Mouse (Mus musculus) forebrain, embryonic 12.5 days (tissue): ENCODE measurements around the gene Ccl26. TPM values are rescaled to one million over a fixed set of nuclear protein-coding genes. Genes with fewer than 3 reads are reported as not detected.

ENCODE experiments used
- ATAC-seq: fragments of 200-750 bp; cut with Nextera tagmentation; 2 replicates; pipeline ENCODE4 v1.8.0; 2017; ENCODE audit warnings: moderate TSS enrichment; ENCODE audit not compliant: low FRiP score
- H3K27ac ChIP-seq: fragments of 300-500 bp; sonication (generic); 2 replicates; pipeline ENCODE4 v1.5.1; 2016; ENCODE audit warnings: mild to moderate bottlenecking
- H3K27me3 ChIP-seq: fragments of 300-500 bp; sonication (generic); 2 replicates; pipeline ENCODE4 v1.6.1; 2016; ENCODE audit warnings: mild to moderate bottlenecking
- H3K36me3 ChIP-seq: fragments of 300-500 bp; sonication (generic); replicated peaks from 2 replicates; pipeline ENCODE4 v1.6.1; 2016; ENCODE audit warnings: mild to moderate bottlenecking
- H3K4me1 ChIP-seq: fragments of 300-500 bp; sonication (generic); 2 replicates; pipeline ENCODE4 v1.6.1; 2016
- H3K4me2 ChIP-seq: fragments of 300-500 bp; sonication (generic); 2 replicates; pipeline ENCODE4 v1.6.1; 2016; ENCODE audit warnings: mild to moderate bottlenecking, moderate library complexity
- H3K4me3 ChIP-seq: fragments of 300-500 bp; sonication (generic); replicated peaks from 2 replicates; pipeline ENCODE4 v1.5.1; 2016; ENCODE audit warnings: mild to moderate bottlenecking
- H3K9ac ChIP-seq: fragments of 300-500 bp; sonication (generic); 2 replicates; pipeline ENCODE4 v1.6.1; 2016; ENCODE audit warnings: mild to moderate bottlenecking
- H3K9me3 ChIP-seq: fragments of 300-500 bp; sonication (generic); 2 replicates; pipeline ENCODE4 v1.6.1; 2016
- WGBS: fragments of 180-500 bp; shearing (Covaris S2); methylation state at CpG from one replicate; pipeline ENCODE4 v1.1.7; 2016; 5-methylcytosine and 5-hydroxymethylcytosine counted together
- polyA plus RNA-seq: library from polyadenylated mRNA; unstranded; fragments of >200 nt; fragmentation: Nextera tagmentation; extraction: Ambion mirVana; gene quantifications from 2 replicates; pipeline ENCODE4 v1.2.1, GENCODE M21; 2016

Ccl26 gene
- polyA plus RNA-seq, 1 experiment from 2014 or later = not detected

- no peaks in the 10 kb centered on the region for H3K9me3 ChIP-seq
- H3K27me3 ChIP-seq = no peaks in the 10 kb centered on the region
- no peaks in the 10 kb centered on the region for H3K36me3 ChIP-seq
- H3K4me1 ChIP-seq = no peaks in the 10 kb centered on the region
- no peak overlapping the region for H3K4me3 ChIP-seq
- WGBS = 91% methylated on average over 6 of the region's 6 CpGs
- ATAC-seq = no peak
- no peak overlapping the region for H3K27ac ChIP-seq
- no peak overlapping the region for H3K9ac ChIP-seq
- H3K4me2 ChIP-seq = no peak overlapping the region
Measured at GRCm38 (mm10) chr5:135567556-135568265, 4.3 kb upstream of the Ccl26 start.

GRCm38 (mm10) chr5:135557671-135558070, 5.7 kb downstream of the Ccl26 start:
- ATAC-seq = no peak
- no peak overlapping the region for H3K4me3 ChIP-seq
- no peaks in the 10 kb centered on the region for H3K4me1 ChIP-seq
- 0 out of 2 replicates have a peak overlapping the region, but pooled peaks have one; percentile 31 for H3K27ac ChIP-seq
- no peaks in the 10 kb centered on the region for H3K36me3 ChIP-seq
- no peaks in the 10 kb centered on the region for H3K27me3 ChIP-seq
- H3K4me2 ChIP-seq = no peak overlapping the region
- 85% methylated on average over 3 of the region's 3 CpGs for WGBS
- H3K9ac ChIP-seq = no peak overlapping the region
- no peaks in the 10 kb centered on the region for H3K9me3 ChIP-seq

- H3K4me3 ChIP-seq = no peak overlapping the region
- ATAC-seq = peak; percentile 58; the same call in 1 of the 2 replicates
- WGBS = 45% methylated on average over 4 of the region's 4 CpGs
- H3K27me3 ChIP-seq = no peaks in the 10 kb centered on the region
- no peak overlapping the region for H3K4me2 ChIP-seq
- H3K36me3 ChIP-seq = no peaks in the 10 kb centered on the region
- H3K9ac ChIP-seq = no peak overlapping the region
- no peak overlapping the region for H3K27ac ChIP-seq
- H3K9me3 ChIP-seq = no peaks in the 10 kb centered on the region
- H3K4me1 ChIP-seq = no peaks in the 10 kb centered on the region
Measured at GRCm38 (mm10) chr5:135557051-135557450, 6.3 kb downstream of the Ccl26 start.

- H3K27me3 ChIP-seq = no peaks in the 10 kb centered on the region
- H3K9ac ChIP-seq = no peak overlapping the region
- ATAC-seq = no peak
- no peaks in the 10 kb centered on the region for H3K4me1 ChIP-seq
- H3K27ac ChIP-seq = 0 out of 2 replicates have a peak overlapping the region, but pooled peaks have one; percentile 33
- no peak overlapping the region for H3K4me3 ChIP-seq
- no peaks in the 10 kb centered on the region for H3K36me3 ChIP-seq
- H3K4me2 ChIP-seq = no peak overlapping the region
- 97% methylated on average over 3 of the region's 4 CpGs for WGBS
- H3K9me3 ChIP-seq = no peaks in the 10 kb centered on the region
Measured at GRCm38 (mm10) chr5:135556259-135556658, 7.1 kb downstream of the Ccl26 start.

- Histone ChIP-seq H3K27ac (no peak overlapping the region), H3K9ac (no peak overlapping the region), H3K27me3 (no peaks in the 10 kb centered on the region), H3K4me1 (no peaks in the 10 kb centered on the region), H3K4me2 (no peak overlapping the region), H3K4me3 (no peak overlapping the region), H3K9me3 (no peaks in the 10 kb centered on the region), H3K36me3 (no peaks in the 10 kb centered on the region)
- ATAC-seq = no peak
- 82% methylated on average over 3 of the region's 3 CpGs for WGBS
Measured at GRCm38 (mm10) chr5:135551591-135551990, 11.8 kb downstream of the Ccl26 start.

- H3K9me3 ChIP-seq = no peaks in the 10 kb centered on the region
- H3K27me3 ChIP-seq = peaks cover 3% of the 10 kb centered on the region; the same call in 1 of the 2 replicates
- no peak overlapping the region for H3K9ac ChIP-seq
- H3K27ac ChIP-seq = no peak overlapping the region
- WGBS = 36% methylated on average over 3 of the region's 3 CpGs
- ATAC-seq = no peak
- H3K4me1 ChIP-seq = no peaks in the 10 kb centered on the region
- no peak overlapping the region for H3K4me3 ChIP-seq
- H3K36me3 ChIP-seq = no peaks in the 10 kb centered on the region
- no peak overlapping the region for H3K4me2 ChIP-seq
Measured at GRCm38 (mm10) chr5:135550910-135551309, 12.5 kb downstream of the Ccl26 start.

- Histone ChIP-seq H3K9ac (no peak overlapping the region), H3K36me3 (no peaks in the 10 kb centered on the region), H3K4me3 (no peak overlapping the region), H3K27me3 (peaks cover 9% of the 10 kb centered on the region), H3K27ac (no peak overlapping the region), H3K9me3 (no peaks in the 10 kb centered on the region), H3K4me1 (peaks cover 12% of the 10 kb centered on the region), H3K4me2 (no peak overlapping the region)
- 89% methylated on average over 2 of the region's 2 CpGs for WGBS
- no peak for ATAC-seq
Measured at GRCm38 (mm10) chr5:135547990-135548389, 15.4 kb downstream of the Ccl26 start.

- no peaks in the 10 kb centered on the region for H3K9me3 ChIP-seq
- H3K36me3 ChIP-seq = no peaks in the 10 kb centered on the region
- peaks cover 9% of the 10 kb centered on the region for H3K27me3 ChIP-seq
- H3K4me2 ChIP-seq = peak within 1 kb of the TSS; percentile 95
- H3K9ac ChIP-seq = peak within 1 kb of the TSS; percentile 62
- under 1% methylated on average over 46 of the region's 46 CpGs for WGBS
- peak within 1 kb of the TSS; percentile 63 for H3K4me3 ChIP-seq
- peaks cover 12% of the 10 kb centered on the region for H3K4me1 ChIP-seq
- peak; percentile 99 for ATAC-seq
- peak within 1 kb of the TSS; percentile 21; the same call in 1 of the 2 replicates for H3K27ac ChIP-seq
Measured at GRCm38 (mm10) chr5:135544865-135545797, 18.2 kb downstream of the Ccl26 start, which contains the start of gene Hip1. Gene Hip1 (minus strand): TSS chr5:135545120.

- Histone ChIP-seq H3K4me3 (peak overlapping the region; percentile 63), H3K36me3 (no peaks in the 10 kb centered on the region), H3K4me1 (peaks cover 12% of the 10 kb centered on the region), H3K27ac (no peak overlapping the region), H3K4me2 (peak overlapping the region; percentile 95), H3K27me3 (peaks cover 9% of the 10 kb centered on the region), H3K9me3 (no peaks in the 10 kb centered on the region), H3K9ac (peak overlapping the region; percentile 62)
- WGBS = 4% methylated on average over 15 of the region's 15 CpGs
- no peak for ATAC-seq
Measured at GRCm38 (mm10) chr5:135544032-135544558, 19.3 kb downstream of the Ccl26 start.

- H3K27me3 ChIP-seq = no peaks in the 10 kb centered on the region
- 84% methylated on average over 10 of the region's 10 CpGs for WGBS
- H3K27ac ChIP-seq = no peak overlapping the region
- ATAC-seq = no peak
- no peak overlapping the region for H3K4me3 ChIP-seq
- H3K4me2 ChIP-seq = no peak overlapping the region
- H3K9me3 ChIP-seq = no peaks in the 10 kb centered on the region
- no peaks in the 10 kb centered on the region for H3K4me1 ChIP-seq
- no peak overlapping the region for H3K9ac ChIP-seq
- no peaks in the 10 kb centered on the region for H3K36me3 ChIP-seq
Measured at GRCm38 (mm10) chr5:135537794-135538214, 25.6 kb downstream of the Ccl26 start.

GRCm38 (mm10) chr5:135537326-135537725, 26.0 kb downstream of the Ccl26 start:
- no peak overlapping the region for H3K27ac ChIP-seq
- no peak for ATAC-seq
- H3K27me3 ChIP-seq = no peaks in the 10 kb centered on the region
- WGBS = 81% methylated on average over 4 of the region's 4 CpGs
- H3K4me2 ChIP-seq = no peak overlapping the region
- no peaks in the 10 kb centered on the region for H3K36me3 ChIP-seq
- H3K4me1 ChIP-seq = no peaks in the 10 kb centered on the region
- H3K4me3 ChIP-seq = no peak overlapping the region
- no peaks in the 10 kb centered on the region for H3K9me3 ChIP-seq
- H3K9ac ChIP-seq = no peak overlapping the region

- Histone ChIP-seq H3K4me1 (no peaks in the 10 kb centered on the region), H3K4me2 (no peak overlapping the region), H3K27ac (no peak overlapping the region), H3K36me3 (no peaks in the 10 kb centered on the region), H3K9me3 (no peaks in the 10 kb centered on the region), H3K9ac (no peak overlapping the region), H3K27me3 (no peaks in the 10 kb centered on the region), H3K4me3 (no peak overlapping the region)
- no peak for ATAC-seq
Measured at GRCm38 (mm10) chr5:135535867-135536266, 27.5 kb downstream of the Ccl26 start.
